Mouse (Mus musculus) midbrain, embryonic 16.5 days (tissue): ENCODE data around the gene Gm10203. TPM values are rescaled to one million over a fixed set of nuclear protein-coding genes. Genes with fewer than 3 reads are reported as not detected.

Experiments
- ATAC-seq: fragments of 200-750 bp; cut with Nextera tagmentation; 2 replicates; pipeline ENCODE4 v1.8.0; 2017; ENCODE audit warnings: moderate TSS enrichment
- H3K27ac ChIP-seq: fragments of 300-500 bp; sonication (generic); 2 replicates; pipeline ENCODE4 v1.5.1; 2014; ENCODE audit warnings: mild to moderate bottlenecking, low read length, mixed read lengths
- H3K27me3 ChIP-seq: fragments of 300-500 bp; sonication (generic); 2 replicates; pipeline ENCODE4 v1.6.1; 2014; ENCODE audit warnings: low read depth, low read length, mixed read lengths; ENCODE audit not compliant: control insufficient read depth, insufficient read depth
- H3K36me3 ChIP-seq: fragments of 300-500 bp; sonication (generic); 2 replicates; pipeline ENCODE4 v1.6.1; 2014; ENCODE audit warnings: mild to moderate bottlenecking, low read length, moderate library complexity, mixed read lengths; ENCODE audit not compliant: control insufficient read depth, insufficient read depth
- H3K4me1 ChIP-seq: fragments of 300-500 bp; sonication (generic); 2 replicates; pipeline ENCODE4 v1.6.1; 2014; ENCODE audit warnings: mild to moderate bottlenecking, low read length, mixed read lengths; ENCODE audit not compliant: control insufficient read depth, insufficient read depth
- H3K4me2 ChIP-seq: fragments of 300-500 bp; sonication (generic); 2 replicates; pipeline ENCODE4 v1.6.1; 2014; ENCODE audit warnings: mild to moderate bottlenecking, low read length, mixed read lengths
- H3K4me3 ChIP-seq: fragments of 300-500 bp; sonication (generic); 2 replicates; pipeline ENCODE4 v1.5.1; 2014; ENCODE audit warnings: low read depth, mild to moderate bottlenecking, low read length, moderate library complexity, mixed read lengths
- H3K9ac ChIP-seq: fragments of 300-500 bp; sonication (generic); 2 replicates; pipeline ENCODE4 v1.6.1; 2014; ENCODE audit warnings: low read depth, low read length, mixed read lengths
- H3K9me3 ChIP-seq: fragments of 300-500 bp; sonication (generic); replicated peaks from 2 replicates; pipeline ENCODE4 v1.6.1; 2014; ENCODE audit warnings: mild to moderate bottlenecking, low read length, mixed read lengths; ENCODE audit not compliant: control insufficient read depth, poor library complexity, severe bottlenecking
- WGBS: fragments of 180-500 bp; shearing (Covaris S2); extraction: QIAGEN DNeasy Blood & Tissue Kit; methylation state at CpG from one replicate; pipeline ENCODE4 v1.1.7; 2014; 5-methylcytosine and 5-hydroxymethylcytosine counted together
- polyA plus RNA-seq: library from polyadenylated mRNA; unstranded; fragments of >200 nt; fragmentation: Nextera tagmentation; extraction: Ambion mirVana; gene quantifications from 2 replicates; pipeline ENCODE4 v1.2.1, GENCODE M21; 2015

Gene Gm10203
- polyA plus RNA-seq, 1 experiment from 2014 or later = not detected

DNA sequence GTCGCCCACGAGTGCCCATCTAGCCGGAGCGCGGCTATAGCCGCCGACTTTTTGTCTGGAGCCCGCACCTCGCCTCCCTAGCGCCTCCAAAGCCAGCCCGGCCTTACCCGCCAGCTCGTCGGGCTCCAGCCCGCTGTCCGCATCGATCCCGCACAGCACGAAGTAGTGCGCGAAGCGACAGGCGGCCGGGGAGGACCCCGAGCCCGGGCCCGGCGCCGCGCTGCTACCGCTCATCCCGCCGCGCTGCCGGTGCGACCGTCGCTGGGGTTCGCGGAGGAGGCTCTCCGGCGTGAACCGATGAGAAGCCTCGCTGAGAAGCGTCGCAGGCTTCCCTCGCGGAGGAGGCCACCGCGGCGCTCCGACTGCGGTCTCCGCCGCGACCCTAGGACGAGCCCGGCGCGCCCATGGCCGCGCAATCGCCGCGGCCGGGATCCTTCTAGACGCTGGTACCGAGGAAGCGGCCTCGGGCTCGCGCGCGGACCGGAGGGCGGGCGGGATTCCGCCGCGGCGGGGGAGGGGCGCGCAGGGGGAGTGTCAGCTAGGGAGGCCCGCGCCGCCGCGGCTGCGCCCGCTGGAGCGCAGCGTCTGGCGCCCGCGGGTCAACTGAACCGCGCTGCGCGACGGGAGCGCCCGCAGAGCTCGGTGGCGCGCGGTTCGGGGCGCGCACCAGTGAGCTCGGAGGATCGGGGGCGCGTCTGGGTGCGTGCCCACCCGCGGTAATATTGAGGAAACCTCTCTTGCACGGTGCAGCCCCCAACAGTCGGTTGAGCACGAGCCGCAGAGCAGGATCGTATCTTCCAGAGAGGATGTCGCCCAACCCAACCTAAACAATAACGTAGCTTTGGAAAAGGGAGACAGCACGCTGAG, 28.7 kb upstream of the Gm10203 start, which contains the start of gene Dennd5b:
TSS of gene Dennd5b (minus strand) at position 605 of the 867 bp plus-strand sequence.
- H3K4me2 ChIP-seq = peak within 1 kb of the TSS; percentile 62
- under 1% methylated on average over 116 of the region's 124 CpGs for WGBS
- H3K36me3 ChIP-seq = no peaks in the 10 kb centered on the region
- no peaks in the 10 kb centered on the region for H3K27me3 ChIP-seq
- H3K27ac ChIP-seq = peak within 1 kb of the TSS; percentile 97
- peaks cover 10% of the 10 kb centered on the region for H3K4me1 ChIP-seq
- peak within 1 kb of the TSS; percentile 96 for H3K9ac ChIP-seq
- no peaks in the 10 kb centered on the region for H3K9me3 ChIP-seq
- H3K4me3 ChIP-seq = peak within 1 kb of the TSS; percentile 94
- ATAC-seq = peak; percentile 96

GRCm38 (mm10) chr6:149101943-149102243, 28.1 kb upstream of the Gm10203 start:
- ATAC-seq = no peak; the same call in 1 of the 2 replicates
- H3K9ac ChIP-seq = peak overlapping the region; percentile 96
- H3K36me3 ChIP-seq = no peaks in the 10 kb centered on the region
- H3K4me3 ChIP-seq = peak overlapping the region; percentile 94
- peak overlapping the region; percentile 62 for H3K4me2 ChIP-seq
- no peaks in the 10 kb centered on the region for H3K27me3 ChIP-seq
- no peaks in the 10 kb centered on the region for H3K9me3 ChIP-seq
- H3K27ac ChIP-seq = peak overlapping the region; percentile 97
- WGBS = 9% methylated on average over 7 of the region's 7 CpGs
- H3K4me1 ChIP-seq = peaks cover 10% of the 10 kb centered on the region

DNA sequence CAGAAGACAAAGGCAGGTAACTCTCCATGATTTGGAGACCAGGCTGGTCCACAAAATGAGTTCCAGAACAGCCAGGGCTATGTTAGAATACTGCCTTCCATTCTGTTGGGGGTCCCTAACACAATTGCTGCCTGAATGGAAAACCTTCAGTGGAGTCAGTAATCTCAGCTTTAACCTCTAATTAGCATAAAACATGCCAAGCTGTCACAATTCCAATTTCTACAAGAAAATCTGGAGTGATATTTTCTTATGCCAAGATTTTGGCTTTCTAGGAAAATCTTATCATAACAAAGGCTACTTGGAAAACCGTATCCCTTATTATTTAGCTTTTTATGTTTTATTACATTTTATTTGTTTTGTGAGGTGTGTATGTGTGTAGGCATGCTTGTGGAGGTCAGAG, 26.5 kb upstream of the Gm10203 start:
- Histone ChIP-seq H3K4me1 (peaks cover 10% of the 10 kb centered on the region), H3K4me2 (no peak overlapping the region), H3K9me3 (no peaks in the 10 kb centered on the region), H3K4me3 (no peak overlapping the region), H3K27me3 (no peaks in the 10 kb centered on the region), H3K36me3 (no peaks in the 10 kb centered on the region), H3K9ac (no peak overlapping the region), H3K27ac (no peak overlapping the region)
- ATAC-seq = no peak
- WGBS = 91% methylated on average over 1 of the region's 1 CpGs

DNA sequence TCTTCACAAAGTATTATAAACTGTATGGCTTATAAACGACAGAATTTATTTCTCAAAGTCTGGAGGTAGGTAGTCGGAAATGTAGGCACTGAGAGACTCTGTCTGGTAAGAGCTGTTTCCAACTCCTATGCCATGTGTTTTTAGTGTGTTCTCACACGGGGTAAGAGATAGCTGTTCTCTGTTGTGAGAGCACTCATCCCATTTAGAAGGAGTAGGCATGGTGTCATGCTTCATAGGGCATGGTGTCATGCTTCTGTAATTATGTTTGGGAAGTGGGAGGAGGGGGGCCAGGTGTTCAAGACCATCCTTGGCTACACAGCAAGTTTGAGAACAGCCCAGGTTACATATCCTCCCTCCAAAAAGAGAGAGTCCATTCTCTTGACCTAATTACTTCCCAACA, 22.4 kb upstream of the Gm10203 start:
- Histone ChIP-seq H3K4me3 (no peak overlapping the region), H3K4me2 (no peak overlapping the region), H3K4me1 (no peaks in the 10 kb centered on the region), H3K27ac (no peak overlapping the region), H3K9ac (no peak overlapping the region), H3K36me3 (no peaks in the 10 kb centered on the region), H3K27me3 (no peaks in the 10 kb centered on the region), H3K9me3 (no peaks in the 10 kb centered on the region)
- ATAC-seq = no peak
- 77% methylated on average over 3 of the region's 3 CpGs for WGBS

DNA sequence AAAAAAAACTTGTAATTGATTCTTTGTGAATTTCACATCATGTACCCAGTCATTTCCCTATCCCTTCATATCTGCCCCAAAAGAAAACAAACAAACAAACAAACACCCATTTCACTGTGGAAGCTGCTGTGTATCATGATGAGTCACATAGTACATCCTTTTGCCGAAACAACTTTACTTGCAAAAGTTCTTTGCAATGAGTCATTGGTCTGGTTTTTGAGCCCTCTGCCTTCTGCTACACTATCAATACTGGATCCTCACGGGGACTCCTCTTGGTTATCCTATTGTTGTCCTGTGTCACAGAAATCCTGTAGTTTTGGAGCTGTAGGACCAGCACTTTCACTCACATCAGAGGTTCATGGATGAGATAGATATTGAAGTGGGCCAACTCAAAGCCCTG, 21.1 kb upstream of the Gm10203 start:
- no peak overlapping the region for H3K27ac ChIP-seq
- H3K4me1 ChIP-seq = no peaks in the 10 kb centered on the region
- H3K4me2 ChIP-seq = no peak overlapping the region
- no peaks in the 10 kb centered on the region for H3K9me3 ChIP-seq
- H3K4me3 ChIP-seq = no peak overlapping the region
- no peaks in the 10 kb centered on the region for H3K36me3 ChIP-seq
- no peak overlapping the region for H3K9ac ChIP-seq
- no peak for ATAC-seq
- no peaks in the 10 kb centered on the region for H3K27me3 ChIP-seq
- 81% methylated on average over 2 of the region's 2 CpGs for WGBS

DNA sequence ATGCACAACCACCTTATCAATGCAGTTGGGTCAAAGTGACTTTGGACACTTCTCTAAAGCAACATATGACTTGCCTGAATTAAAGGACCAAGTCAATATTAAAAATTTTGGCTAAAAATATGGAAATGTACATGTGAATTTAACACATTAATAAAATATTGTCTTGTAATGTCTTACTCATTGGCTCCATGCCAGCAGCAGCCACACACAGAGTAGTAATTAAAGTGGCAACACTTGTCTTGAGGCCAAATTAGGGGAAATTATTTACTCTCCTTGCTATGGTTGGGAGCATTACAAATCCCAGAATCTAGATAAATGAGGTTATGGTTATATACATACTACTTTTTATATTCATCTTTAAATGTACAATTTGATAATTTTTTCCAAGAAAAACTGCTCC, 13.0 kb upstream of the Gm10203 start:
- Histone ChIP-seq H3K27ac (no peak overlapping the region), H3K9me3 (no peaks in the 10 kb centered on the region), H3K4me2 (no peak overlapping the region), H3K9ac (no peak overlapping the region), H3K27me3 (no peaks in the 10 kb centered on the region), H3K36me3 (no peaks in the 10 kb centered on the region), H3K4me3 (no peak overlapping the region), H3K4me1 (no peaks in the 10 kb centered on the region; the same call in 1 of the 2 replicates)
- ATAC-seq = no peak

DNA sequence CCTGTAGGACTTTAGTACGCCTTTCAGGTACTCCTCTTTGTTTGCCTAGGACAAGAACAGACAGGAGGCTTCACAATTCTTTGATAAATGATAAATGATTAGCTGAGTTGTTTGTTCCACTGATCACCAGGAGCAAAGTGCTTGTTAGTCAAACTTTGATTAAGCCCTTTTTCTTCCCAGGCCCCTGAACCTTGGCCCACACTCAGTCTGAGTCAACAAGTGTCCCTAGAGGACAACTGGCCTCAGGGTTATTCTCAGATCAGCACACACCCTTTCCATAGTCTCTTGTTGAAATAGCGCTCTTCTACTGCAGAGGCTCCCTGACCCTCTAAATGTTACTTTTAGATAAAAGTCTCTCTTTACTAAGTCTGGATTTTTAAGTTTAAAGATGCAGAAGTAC, 11.0 kb upstream of the Gm10203 start:
- H3K27me3 ChIP-seq = no peaks in the 10 kb centered on the region
- no peaks in the 10 kb centered on the region for H3K9me3 ChIP-seq
- no peak overlapping the region for H3K9ac ChIP-seq
- 73% methylated on average over 2 of the region's 2 CpGs for WGBS
- H3K4me3 ChIP-seq = no peak overlapping the region
- no peak for ATAC-seq
- no peak overlapping the region for H3K27ac ChIP-seq
- no peaks in the 10 kb centered on the region; the same call in 1 of the 2 replicates for H3K4me1 ChIP-seq
- H3K4me2 ChIP-seq = no peak overlapping the region
- no peaks in the 10 kb centered on the region for H3K36me3 ChIP-seq

GRCm38 (mm10) chr6:149119853-149120252, 10.1 kb upstream of the Gm10203 start:
- no peaks in the 10 kb centered on the region for H3K9me3 ChIP-seq
- H3K4me1 ChIP-seq = no peaks in the 10 kb centered on the region; the same call in 1 of the 2 replicates
- H3K36me3 ChIP-seq = no peaks in the 10 kb centered on the region
- no peaks in the 10 kb centered on the region for H3K27me3 ChIP-seq
- H3K9ac ChIP-seq = 0 out of 2 replicates have a peak overlapping the region, but pooled peaks have one; percentile 10
- peak; percentile 84 for ATAC-seq
- 41% methylated on average over 2 of the region's 2 CpGs for WGBS
- H3K4me3 ChIP-seq = no peak overlapping the region
- H3K27ac ChIP-seq = no peak overlapping the region
- no peak overlapping the region for H3K4me2 ChIP-seq

DNA sequence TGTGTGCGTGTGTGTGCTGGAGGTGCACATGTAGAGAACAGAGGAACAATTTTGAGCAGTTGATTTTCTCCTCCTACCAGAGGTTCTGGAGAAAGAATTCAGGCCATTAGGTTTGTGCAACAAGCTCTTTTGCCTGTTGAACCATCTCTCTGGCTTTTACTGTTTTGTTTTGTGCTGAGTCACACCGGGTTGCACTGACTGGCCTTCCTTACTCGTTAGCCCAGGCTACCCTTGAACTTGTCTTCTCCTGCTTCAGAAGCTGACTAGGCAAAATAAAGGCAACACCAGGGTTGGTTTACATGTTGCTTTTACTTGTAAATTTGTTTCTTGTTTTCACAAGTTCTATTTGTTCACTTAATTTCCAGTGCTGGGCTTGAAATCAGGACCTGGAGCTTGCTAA, 6.9 kb upstream of the Gm10203 start:
- Histone ChIP-seq H3K27me3 (no peaks in the 10 kb centered on the region), H3K4me2 (no peak overlapping the region), H3K9me3 (no peaks in the 10 kb centered on the region), H3K9ac (no peak overlapping the region), H3K4me1 (no peaks in the 10 kb centered on the region; the same call in 1 of the 2 replicates), H3K27ac (no peak overlapping the region), H3K4me3 (no peak overlapping the region), H3K36me3 (no peaks in the 10 kb centered on the region)
- no peak for ATAC-seq
- 96% methylated on average over 3 of the region's 3 CpGs for WGBS
